Mouse (Mus musculus) heart, postnatal 0 days (tissue): ENCODE results near the gene Cdk6. TPM values are rescaled to one million over a fixed set of nuclear protein-coding genes. Genes with fewer than 3 reads are reported as not detected.

Experiments
- ATAC-seq: fragments of 200-750 bp; cut with Nextera tagmentation; 2 replicates; pipeline ENCODE4 v1.8.0; 2017; ENCODE audit warnings: low read depth, moderate number of reproducible peaks, moderate library complexity; ENCODE audit not compliant: insufficient read depth
- DNase-seq: peaks from one replicate; pipeline ENCODE4 v3.0.0-alpha.2; 2016; ENCODE audit warnings: low spot score
- H3K27ac ChIP-seq: fragments of 300-500 bp; sonication (generic); 2 replicates; pipeline ENCODE4 v1.5.1; 2014; ENCODE audit warnings: low read depth, mild to moderate bottlenecking
- H3K27me3 ChIP-seq: fragments of 300-500 bp; sonication (generic); 2 replicates; pipeline ENCODE4 v1.6.1; 2014; ENCODE audit warnings: low read length, mixed read lengths; ENCODE audit not compliant: control insufficient read depth, insufficient read depth
- H3K36me3 ChIP-seq: fragments of 300-500 bp; sonication (generic); replicated peaks from 2 replicates; pipeline ENCODE4 v1.6.1; 2014; ENCODE audit warnings: low read length, mixed read lengths; ENCODE audit not compliant: control insufficient read depth, insufficient read depth
- H3K4me1 ChIP-seq: fragments of 300-500 bp; sonication (generic); 2 replicates; pipeline ENCODE4 v1.6.1; 2014; ENCODE audit warnings: antibody characterized with exemption; ENCODE audit not compliant: control insufficient read depth, insufficient read depth
- H3K4me2 ChIP-seq: fragments of 300-500 bp; sonication (generic); 2 replicates; pipeline ENCODE4 v1.6.1; 2014; ENCODE audit warnings: low read depth, mild to moderate bottlenecking, low read length, moderate library complexity
- H3K4me3 ChIP-seq: fragments of 300-500 bp; sonication (generic); 2 replicates; pipeline ENCODE4 v1.5.1; 2014; ENCODE audit warnings: low read depth, low read length
- H3K9ac ChIP-seq: fragments of 300-500 bp; sonication (generic); replicated peaks from 2 replicates; pipeline ENCODE4 v1.6.1; 2014; ENCODE audit warnings: low read depth, low read length, mixed read lengths
- H3K9me3 ChIP-seq: fragments of 300-500 bp; sonication (generic); replicated peaks from 2 replicates; pipeline ENCODE4 v1.6.1; 2016; ENCODE audit warnings: low read length; ENCODE audit not compliant: control insufficient read depth
- CTCF ChIP-seq: IDR thresholded peaks from 2 replicates; pipeline ENCODE4 v1.5.1; 2016; ENCODE audit warnings: antibody characterized with exemption, control low read depth, low read depth
- EP300 ChIP-seq: IDR thresholded peaks from 2 replicates; pipeline ENCODE4 v1.6.1; 2016; ENCODE audit warnings: antibody characterized with exemption, low read depth
- WGBS: fragments of 180-500 bp; shearing (Covaris S2); extraction: QIAGEN DNeasy Blood & Tissue Kit; methylation state at CpG from one replicate; pipeline ENCODE4 v1.1.7; 2014; 5-methylcytosine and 5-hydroxymethylcytosine counted together
- polyA plus RNA-seq: library from polyadenylated mRNA; unstranded; fragments of >200 nt; fragmentation: Nextera tagmentation; extraction: Ambion mirVana; gene quantifications from 2 replicates; pipeline ENCODE4 v1.2.1, GENCODE M21; 2015
- total RNA-seq: library from RNA; depleted of rRNA; stranded (reverse); fragments of >200 nt; gene quantifications from 2 replicates; pipeline ENCODE4 v1.2.3, GENCODE M21; 2014; ENCODE audit warnings: low replicate concordance

Cdk6 gene
- total and polyA plus RNA-seq, 2 experiments from 2014 or later, result 19.2 to 43.0 TPM

DNA sequence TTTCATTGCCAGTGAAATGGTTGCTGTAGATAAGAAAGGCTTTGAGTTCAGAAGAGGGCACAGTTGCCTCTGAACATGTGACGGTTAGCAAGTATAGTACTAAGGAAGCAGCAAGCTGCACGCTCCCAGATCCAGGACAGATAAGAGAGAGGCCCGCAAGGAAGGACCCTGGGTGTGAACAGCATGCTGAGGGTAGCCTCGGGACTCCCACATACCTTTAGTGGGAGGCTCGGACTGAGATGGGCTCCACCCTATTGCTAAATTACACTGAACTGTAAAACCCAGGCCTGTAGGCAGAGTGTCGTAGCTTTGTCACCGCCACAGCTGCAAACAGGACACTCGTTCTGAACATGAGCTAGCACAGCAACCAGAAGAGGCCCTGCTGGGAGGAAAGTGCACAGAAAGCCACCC lies 173.6 kb downstream of the Cdk6 start:
- ATAC-seq (no peak), DNase-seq (no peak)
- Histone ChIP-seq H3K36me3 (peaks cover 11% of the 10 kb centered on the region; the same call in 1 of the 2 replicates), H3K4me2 (no peak overlapping the region), H3K9ac (no peak overlapping the region), H3K9me3 (no peaks in the 10 kb centered on the region), H3K27me3 (no peaks in the 10 kb centered on the region), H3K4me1 (0 out of 2 replicates have a peak, but pooled peaks cover 7% of the 10 kb centered on the region), H3K27ac (no peak overlapping the region), H3K4me3 (no peak overlapping the region)
- 44% methylated on average over 8 of the region's 8 CpGs for WGBS
- TF ChIP-seq EP300, result no peak
- no peak for TF ChIP-seq CTCF

DNA sequence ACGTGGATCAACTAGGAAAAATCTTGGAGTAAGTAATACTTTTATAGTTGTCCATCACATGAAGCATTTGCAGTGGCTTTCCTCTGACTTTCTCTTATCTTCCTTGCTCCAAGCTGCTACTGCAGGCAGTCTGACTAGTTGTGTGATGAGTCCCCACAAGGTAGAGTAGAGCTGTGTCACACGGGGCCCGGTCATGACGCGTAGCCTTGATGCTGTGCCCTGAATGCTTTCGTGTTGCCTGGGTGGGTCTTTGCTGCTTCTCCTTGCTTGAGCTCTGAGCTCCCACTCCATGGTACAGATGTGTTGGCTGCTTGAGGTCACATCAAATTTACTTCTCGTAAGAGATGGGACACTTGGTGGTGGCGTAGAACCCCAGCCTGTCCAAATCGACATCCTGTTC lies 174.2 kb downstream of the Cdk6 start:
- Histone ChIP-seq H3K9me3 (no peaks in the 10 kb centered on the region), H3K9ac (no peak overlapping the region), H3K36me3 (peaks cover 16% of the 10 kb centered on the region), H3K4me1 (0 out of 2 replicates have a peak, but pooled peaks cover 7% of the 10 kb centered on the region), H3K27ac (no peak overlapping the region), H3K4me2 (no peak overlapping the region), H3K4me3 (no peak overlapping the region), H3K27me3 (no peaks in the 10 kb centered on the region)
- ATAC-seq (no peak), DNase-seq (no peak)
- 87% methylated on average over 9 of the region's 9 CpGs for WGBS
- TF ChIP-seq EP300 (no peak), CTCF (no peak)

DNA sequence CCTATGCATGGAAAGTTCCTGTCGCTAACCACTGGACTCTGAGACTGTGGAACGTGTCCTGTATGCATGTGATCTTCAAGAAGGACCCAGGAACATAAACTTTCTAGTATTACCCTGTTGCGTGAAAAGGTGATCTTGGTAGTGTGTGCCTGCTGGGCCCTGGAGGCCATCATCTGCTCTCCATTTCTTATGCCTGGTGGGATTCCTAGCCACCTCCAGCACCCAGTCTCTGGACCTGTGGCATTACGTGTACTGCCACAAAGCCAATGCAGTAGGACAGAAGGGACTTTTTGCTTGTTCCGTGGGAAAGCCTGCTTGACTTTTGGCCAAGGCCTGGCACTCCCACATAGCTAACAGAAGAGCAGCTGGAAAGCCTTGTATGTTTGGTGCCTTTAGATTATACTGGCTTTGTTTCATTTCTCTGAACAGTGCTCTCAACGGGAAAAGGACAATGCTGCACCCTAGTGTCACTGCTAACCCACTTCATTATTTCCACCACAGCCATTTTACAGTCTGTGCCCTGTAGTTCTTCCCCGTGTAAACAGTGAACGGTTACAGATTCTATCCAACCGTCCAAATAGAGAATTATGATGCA lies 175.3 kb downstream of the Cdk6 start:
- no peaks in the 10 kb centered on the region for H3K27me3 ChIP-seq
- H3K4me2 ChIP-seq, result no peak overlapping the region
- H3K9me3 ChIP-seq, result no peaks in the 10 kb centered on the region
- peak; percentile 79 for ATAC-seq
- WGBS, result 48% methylated on average over 9 of the region's 9 CpGs
- no peak overlapping the region for H3K4me3 ChIP-seq
- peak overlapping the region; percentile 19; the same call in 1 of the 2 replicates for H3K27ac ChIP-seq
- peaks cover 27% of the 10 kb centered on the region for H3K36me3 ChIP-seq
- no peaks in the 10 kb centered on the region for H3K4me1 ChIP-seq
- no peak for TF ChIP-seq EP300
- peak; percentile 81 for TF ChIP-seq CTCF
- DNase-seq, result peak; percentile 77
- no peak overlapping the region for H3K9ac ChIP-seq

DNA sequence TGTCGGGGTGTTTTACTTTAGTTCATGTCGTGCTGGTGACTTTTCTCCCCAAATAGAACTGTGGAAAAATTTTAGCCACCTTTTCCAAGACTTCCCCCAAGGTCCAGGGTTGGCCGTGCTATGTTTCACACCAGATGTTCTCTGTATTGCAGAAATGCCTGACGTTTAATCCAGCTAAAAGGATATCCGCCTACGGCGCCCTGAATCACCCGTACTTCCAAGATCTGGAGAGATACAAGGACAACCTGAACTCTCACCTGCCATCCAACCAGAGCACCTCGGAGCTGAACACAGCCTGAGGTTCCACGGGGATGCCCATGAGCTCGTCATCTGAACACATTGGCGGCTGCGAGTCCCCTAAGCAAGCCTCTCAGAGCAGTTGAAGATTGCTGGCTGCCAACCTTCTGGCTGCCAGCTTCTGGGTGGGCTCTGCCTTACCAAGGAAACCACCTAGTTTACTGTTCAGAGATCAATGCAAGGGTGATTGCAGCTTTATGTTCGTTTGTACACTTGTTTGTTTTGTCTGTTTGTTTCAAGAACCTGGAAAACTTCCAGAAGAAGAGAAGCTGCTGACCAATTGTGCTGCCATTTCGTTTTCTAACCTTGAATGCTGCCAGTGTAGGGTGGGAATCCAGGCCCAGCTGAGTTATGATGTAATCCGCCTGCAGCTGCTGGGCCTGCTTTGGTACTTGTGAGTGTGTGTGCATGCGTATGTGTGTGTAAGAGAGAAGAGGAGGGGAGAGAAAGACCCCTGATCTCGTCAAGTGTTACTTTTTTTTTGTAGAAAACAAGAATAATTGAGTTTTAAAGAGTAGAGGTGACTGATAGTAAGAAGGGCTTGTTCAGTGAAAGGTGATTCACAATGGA lies 179.4 kb downstream of the Cdk6 start:
- Histone ChIP-seq H3K4me2 (no peak overlapping the region), H3K4me1 (no peaks in the 10 kb centered on the region), H3K36me3 (peaks cover 54% of the 10 kb centered on the region), H3K4me3 (no peak overlapping the region), H3K27me3 (no peaks in the 10 kb centered on the region), H3K9ac (no peak overlapping the region), H3K27ac (no peak overlapping the region), H3K9me3 (no peaks in the 10 kb centered on the region)
- no peak for DNase-seq
- no peak for ATAC-seq
- TF ChIP-seq CTCF (no peak), EP300 (no peak)
- 86% methylated on average over 18 of the region's 18 CpGs for WGBS

DNA sequence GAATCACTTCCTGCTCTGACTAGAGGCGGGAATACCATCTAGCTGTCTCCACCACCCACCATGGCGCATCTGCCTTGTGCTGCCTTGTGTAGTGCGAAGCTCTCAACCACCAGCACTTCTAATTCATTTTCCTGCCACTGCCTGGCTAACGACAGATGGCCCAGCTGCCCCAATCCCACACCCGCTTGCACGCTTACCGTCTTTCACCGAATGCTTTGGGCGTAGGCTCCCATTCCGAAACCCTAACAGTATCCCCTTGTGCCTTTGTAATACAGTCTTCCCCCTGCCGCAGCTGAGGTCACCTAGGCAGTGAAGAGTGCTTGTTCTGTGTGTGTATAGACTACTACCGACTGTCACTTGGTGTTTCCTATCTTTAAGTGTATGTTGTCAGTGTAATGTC lies 180.5 kb downstream of the Cdk6 start:
- no peak overlapping the region for H3K9ac ChIP-seq
- WGBS, result 84% methylated on average over 12 of the region's 12 CpGs
- H3K9me3 ChIP-seq, result no peaks in the 10 kb centered on the region
- no peak overlapping the region for H3K27ac ChIP-seq
- H3K27me3 ChIP-seq, result no peaks in the 10 kb centered on the region
- no peak for ATAC-seq
- H3K4me1 ChIP-seq, result no peaks in the 10 kb centered on the region
- no peak for TF ChIP-seq CTCF
- no peak for TF ChIP-seq EP300
- H3K4me3 ChIP-seq, result no peak overlapping the region
- DNase-seq, result no peak
- H3K4me2 ChIP-seq, result no peak overlapping the region
- peaks cover 57% of the 10 kb centered on the region for H3K36me3 ChIP-seq
